Mouse (Mus musculus): ENCODE results near the gene Zmym6. TPM values are rescaled to one million over a fixed set of nuclear protein-coding genes. Genes with fewer than 3 reads are reported as not detected.
A peak's percentile ranks its signal among the peaks of the same experiment; 100 is the strongest.

Zmym6 gene
- total RNA-seq, 2 experiments from 2014 or later: 27.1 to 38.9 TPM

DNA sequence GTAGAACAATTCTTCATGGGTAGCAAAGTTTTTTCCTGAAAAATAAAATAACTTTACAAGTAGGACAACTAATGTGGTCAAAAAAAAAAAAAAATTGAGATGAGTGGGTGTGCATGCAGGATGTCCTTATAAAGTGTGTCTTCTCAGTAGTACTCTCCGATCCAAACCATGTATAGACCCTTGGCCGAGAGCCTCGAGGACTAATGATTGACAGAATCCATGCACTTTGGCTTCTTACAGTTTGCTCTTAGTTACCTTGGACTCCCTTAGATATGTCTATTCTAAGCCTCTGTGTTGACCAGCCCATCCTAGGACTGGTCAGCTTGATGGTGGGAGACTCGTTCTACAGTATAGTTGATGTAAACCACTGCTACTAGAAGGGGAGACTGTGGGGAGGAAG is 30.4 kb downstream of the Zmym6 start:
- intact Hi-C loops (cut with DNase I): no loop called here
- no peak for DNase-seq (ENCODE audit: low spot score in 2 of 2)

- no peak for DNase-seq (ENCODE audit: low spot score in 2 of 2)
- intact Hi-C loops (cut with DNase I): no loop called here
Observed at GRCm38 (mm10) chr4:127110570-127110969, 33.4 kb downstream of the Zmym6 start.

DNA sequence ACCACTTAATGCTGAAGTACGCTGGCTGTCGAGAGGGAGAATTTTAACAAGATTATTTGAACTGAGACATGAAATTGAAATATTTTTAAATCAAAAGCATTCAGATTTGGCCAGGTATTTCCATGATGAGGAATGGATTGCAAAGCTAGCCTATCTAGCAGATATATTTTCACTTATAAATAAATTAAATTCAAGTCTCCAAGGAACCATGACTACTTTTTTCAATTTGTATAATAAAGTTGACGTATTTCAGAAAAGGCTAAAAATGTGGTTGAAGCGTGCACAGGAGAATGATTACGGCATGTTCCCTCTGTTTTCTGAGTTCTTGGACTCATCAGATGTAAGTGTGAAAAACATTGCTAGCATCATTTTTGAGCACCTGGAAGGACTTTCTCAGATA is 46.2 kb downstream of the Zmym6 start, which contains the start of gene Tmem35b:
Gene Tmem35b (plus strand): TSS at position 301 of the 400 bp plus-strand sequence.
- intact Hi-C loops (cut with DNase I): no loop called here
- no peak for DNase-seq (ENCODE audit: low spot score in 2 of 2)

GRCm38 (mm10) chr4:127124331-127124730 is 47.1 kb downstream of the Zmym6 start:
- intact Hi-C loops (cut with DNase I): no loop called here
- DNase-seq (ENCODE audit: low spot score in 2 of 2): no peak

DNA sequence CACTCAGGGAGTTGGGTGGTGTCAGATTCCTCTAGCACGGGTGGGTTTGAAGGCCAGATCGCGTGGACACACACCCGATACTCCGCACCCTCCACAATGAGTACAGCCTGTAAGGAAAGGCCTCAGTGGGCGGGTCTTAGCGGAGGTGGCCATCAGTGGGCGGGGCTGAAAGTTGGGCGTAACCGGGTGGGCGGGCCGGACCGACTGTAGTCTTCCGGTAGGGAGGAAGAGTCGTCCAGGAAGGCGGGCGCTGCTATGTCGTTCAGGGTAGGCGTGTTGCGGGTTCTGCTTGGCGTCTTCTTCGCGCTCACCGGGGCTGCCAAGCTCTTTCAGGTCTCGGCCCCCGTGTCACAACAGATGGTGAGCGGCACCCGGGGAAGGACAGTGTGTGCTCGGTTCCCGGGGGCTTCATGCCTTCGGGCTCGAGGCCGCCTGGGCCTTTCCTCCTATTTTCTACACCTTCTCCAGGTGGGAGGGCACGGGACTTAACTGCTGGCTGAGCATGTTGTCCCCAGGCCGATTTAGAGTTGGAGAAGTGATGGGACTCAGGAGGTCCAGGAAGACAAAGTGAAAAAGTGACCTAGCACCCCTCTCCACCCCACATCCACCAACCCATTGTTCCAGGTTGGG is 48.8 kb downstream of the Zmym6 start:
- intact Hi-C loops (cut with DNase I): no loop called here
- DNase-seq (ENCODE audit: low spot score in 2 of 2): peak; percentile 28 to 49

DNA sequence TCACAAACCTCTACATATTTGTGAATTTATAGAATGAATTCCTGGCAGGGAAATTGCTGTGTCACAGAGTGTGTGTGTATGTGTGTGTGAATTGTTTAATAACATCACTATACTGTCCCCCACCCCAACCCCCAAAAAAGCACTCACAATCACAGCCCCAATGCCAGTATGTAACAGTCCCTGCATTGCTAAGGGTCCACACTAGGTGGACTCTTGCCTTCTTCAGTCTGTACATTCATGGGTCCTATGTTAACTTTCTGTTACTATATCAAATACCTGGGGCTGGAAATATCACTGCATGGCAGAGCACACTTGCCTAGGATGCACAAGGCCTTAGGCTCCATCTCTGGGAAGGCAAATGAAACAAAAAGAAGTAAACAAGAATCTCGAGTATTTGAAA is 57.5 kb downstream of the Zmym6 start:
- intact Hi-C loops (cut with DNase I): no loop called here

GRCm38 (mm10) chr4:127137591-127137990 is 60.4 kb downstream of the Zmym6 start:
- intact Hi-C loops (cut with DNase I): no loop called here
- DNase-seq (ENCODE audit: low spot score in 2 of 2): no peak

More for the DNA sequence above, 57.5 kb downstream of the Zmym6 start:
- DNase-seq (ENCODE audit: low spot score in 2 of 2): no peak

GRCm38 (mm10) chr4:127138486-127138885 is 61.3 kb downstream of the Zmym6 start:
- no peak for DNase-seq (ENCODE audit: low spot score in 2 of 2)
- intact Hi-C loops (cut with DNase I): no loop called here

GRCm38 (mm10) chr4:127150031-127150430 is 72.8 kb downstream of the Zmym6 start:
- no peak for DNase-seq (ENCODE audit: low spot score in 2 of 2)
- intact Hi-C loops (cut with DNase I): no loop called here

DNA sequence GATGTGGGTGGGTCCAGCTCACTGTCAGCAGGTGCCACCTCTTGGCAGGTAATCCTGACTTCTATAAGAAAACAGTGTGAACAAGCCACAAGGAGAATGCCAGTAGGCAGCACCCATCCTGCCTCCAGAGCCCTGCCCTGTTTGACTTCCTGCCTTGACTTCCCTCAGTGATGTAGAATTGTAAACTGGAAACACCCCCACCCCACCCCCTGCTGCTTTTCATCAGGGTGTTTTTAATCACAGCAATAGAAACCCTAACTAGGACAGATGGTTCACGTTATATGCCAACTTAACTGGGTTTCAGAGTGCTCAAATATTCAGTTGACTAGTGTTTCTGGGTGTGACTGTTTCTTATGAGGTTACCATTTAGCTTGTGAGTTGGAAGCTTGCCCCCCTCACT is 76.2 kb downstream of the Zmym6 start:
- no peak for DNase-seq (ENCODE audit: low spot score in 2 of 2)
- intact Hi-C loops (cut with DNase I): no loop called here

DNA sequence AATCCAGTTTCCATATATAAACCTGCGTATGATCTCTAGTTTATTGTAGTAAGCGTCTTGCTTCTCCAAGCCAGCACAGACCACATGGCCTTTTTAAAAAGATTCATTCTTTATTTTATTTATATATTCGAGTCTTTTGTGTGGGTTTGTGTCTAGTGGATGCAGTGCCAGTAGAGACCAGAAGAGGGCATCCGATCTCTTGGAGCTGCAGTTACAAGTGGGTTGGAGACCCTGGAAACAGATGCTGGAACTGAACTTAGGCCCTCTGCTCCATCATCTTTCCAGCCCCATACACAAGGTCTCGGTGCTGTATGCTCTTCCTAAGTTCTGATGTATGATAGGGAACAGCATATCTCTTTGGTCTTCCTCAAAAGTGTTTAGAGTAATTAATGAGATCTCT is 78.6 kb downstream of the Zmym6 start:
- intact Hi-C loops (cut with DNase I): no loop called here
- no peak for DNase-seq (ENCODE audit: low spot score in 2 of 2)

DNA sequence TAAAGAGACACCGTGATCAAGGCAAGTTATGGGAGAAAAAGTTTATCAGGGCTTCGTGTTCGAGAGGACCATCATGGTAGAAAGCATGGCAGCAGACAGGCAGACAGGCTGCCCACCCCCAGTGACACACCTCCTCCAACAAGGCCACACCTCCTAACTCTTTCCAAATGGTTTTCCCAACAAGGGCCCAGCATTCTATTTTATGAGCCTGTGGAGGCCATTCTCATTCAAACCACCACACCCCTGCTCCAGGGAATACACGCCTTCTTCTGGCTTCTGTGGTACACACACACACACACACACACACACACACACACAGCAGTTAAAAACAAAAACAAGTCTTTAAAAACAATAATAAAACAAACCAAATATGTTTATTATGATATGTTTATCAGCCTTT is 80.6 kb downstream of the Zmym6 start:
- no peak for DNase-seq (ENCODE audit: low spot score in 2 of 2)
- intact Hi-C loops (cut with DNase I): no loop called here

DNA sequence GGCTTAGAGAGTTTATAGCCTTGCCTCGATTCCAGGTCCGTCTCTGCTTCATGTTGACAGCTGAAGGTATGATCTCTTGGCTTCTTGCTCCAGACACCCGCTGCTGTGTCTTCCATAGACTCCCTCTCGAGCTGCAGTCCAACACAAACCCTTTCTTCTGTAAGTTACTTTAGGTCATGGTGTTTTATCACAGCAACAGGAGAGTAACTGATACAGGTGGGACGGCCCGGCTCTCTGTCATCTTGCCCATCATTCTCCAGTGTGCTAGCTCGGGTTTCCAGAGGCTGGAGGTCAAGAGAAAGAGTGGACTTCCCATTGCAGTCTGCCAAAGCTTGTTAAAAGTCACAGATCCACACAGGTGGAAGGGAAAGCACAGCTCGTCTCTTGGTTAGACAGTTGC is 86.7 kb downstream of the Zmym6 start:
- no peak for DNase-seq (ENCODE audit: low spot score in 2 of 2)
- intact Hi-C loops (cut with DNase I): loop anchor here (10.0 kb wide), 1 partner anchor 151 kb away; the partner anchor contains the start of gene Gja4

DNA sequence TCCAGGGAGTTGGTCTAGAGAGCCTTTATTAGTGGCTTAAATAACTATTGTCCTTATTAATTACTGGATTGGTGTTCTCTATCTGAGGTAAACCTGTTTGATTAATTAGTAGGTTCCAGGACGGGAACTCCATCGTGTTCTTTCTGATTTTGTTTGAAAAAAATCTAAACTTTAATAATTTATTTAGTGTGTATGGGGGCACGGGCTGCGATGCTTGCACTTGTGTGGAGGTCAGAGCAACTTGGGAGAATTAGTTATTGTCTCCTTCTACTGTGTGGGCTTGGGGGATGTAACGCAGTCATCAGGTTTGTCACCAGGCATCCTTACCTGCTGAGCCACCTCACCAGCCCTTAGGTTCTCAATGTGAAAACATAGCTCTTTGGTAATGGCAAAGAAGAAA is 89.9 kb downstream of the Zmym6 start:
- intact Hi-C loops (cut with DNase I): loop anchor here (10.0 kb wide), 1 partner anchor 148 kb away; the partner anchor contains the start of gene Gja4

GRCm38 (mm10) chr4:127167731-127168130 is 90.5 kb downstream of the Zmym6 start:
- DNase-seq (ENCODE audit: low spot score in 2 of 2): peak; percentile 12 to 47
- intact Hi-C loops (cut with DNase I): loop anchor here (2.0 to 10.0 kb wide), 3 partner anchors 67 to 147 kb away; partner anchors contain the start of genes Gja4 and Zmym6

More for the DNA sequence above, 89.9 kb downstream of the Zmym6 start:
- no peak for DNase-seq (ENCODE audit: low spot score in 2 of 2)

GRCm38 (mm10) chr4:127168211-127168913 is 91.2 kb downstream of the Zmym6 start:
- DNase-seq (ENCODE audit: low spot score in 2 of 2): peak; percentile 74 to 78
- intact Hi-C loops (cut with DNase I): loop anchor here (2.0 to 10.0 kb wide), 3 partner anchors 66 to 146 kb away; partner anchors contain the start of genes Gja4 and Zmym6

DNA sequence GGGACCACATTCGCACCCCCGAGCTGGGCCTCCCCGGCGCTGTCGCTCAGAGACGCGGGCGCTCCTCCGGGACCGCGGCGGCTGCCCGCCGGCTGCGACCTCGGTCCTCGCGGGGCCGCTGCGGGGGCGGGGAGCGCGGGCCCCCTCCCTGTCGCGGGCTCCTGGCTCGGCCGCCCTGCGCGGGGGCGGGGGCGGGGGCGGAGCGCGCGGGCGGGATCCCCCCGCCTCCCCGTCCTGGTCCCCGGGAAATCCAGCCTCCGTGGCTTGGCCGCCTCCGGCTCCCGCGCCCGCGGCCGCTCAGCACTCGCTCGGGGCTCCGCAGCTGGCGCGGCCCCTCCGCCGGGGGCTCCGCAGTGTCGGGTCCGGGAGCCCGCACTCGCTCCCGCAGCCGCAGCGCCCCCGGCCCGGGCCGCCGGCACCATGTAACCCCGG is 91.7 kb downstream of the Zmym6 start, which contains the start of gene Dlgap3:
Gene Dlgap3 (plus strand): TSS at position 291 of the 432 bp plus-strand sequence.
- DNase-seq (ENCODE audit: low spot score in 2 of 2): peak in 1 of 2 experiments; percentile 45
- intact Hi-C loops (cut with DNase I): loop anchor here (2.0 to 10.0 kb wide), 3 partner anchors 66 to 146 kb away; partner anchors contain the start of genes Gja4 and Zmym6

DNA sequence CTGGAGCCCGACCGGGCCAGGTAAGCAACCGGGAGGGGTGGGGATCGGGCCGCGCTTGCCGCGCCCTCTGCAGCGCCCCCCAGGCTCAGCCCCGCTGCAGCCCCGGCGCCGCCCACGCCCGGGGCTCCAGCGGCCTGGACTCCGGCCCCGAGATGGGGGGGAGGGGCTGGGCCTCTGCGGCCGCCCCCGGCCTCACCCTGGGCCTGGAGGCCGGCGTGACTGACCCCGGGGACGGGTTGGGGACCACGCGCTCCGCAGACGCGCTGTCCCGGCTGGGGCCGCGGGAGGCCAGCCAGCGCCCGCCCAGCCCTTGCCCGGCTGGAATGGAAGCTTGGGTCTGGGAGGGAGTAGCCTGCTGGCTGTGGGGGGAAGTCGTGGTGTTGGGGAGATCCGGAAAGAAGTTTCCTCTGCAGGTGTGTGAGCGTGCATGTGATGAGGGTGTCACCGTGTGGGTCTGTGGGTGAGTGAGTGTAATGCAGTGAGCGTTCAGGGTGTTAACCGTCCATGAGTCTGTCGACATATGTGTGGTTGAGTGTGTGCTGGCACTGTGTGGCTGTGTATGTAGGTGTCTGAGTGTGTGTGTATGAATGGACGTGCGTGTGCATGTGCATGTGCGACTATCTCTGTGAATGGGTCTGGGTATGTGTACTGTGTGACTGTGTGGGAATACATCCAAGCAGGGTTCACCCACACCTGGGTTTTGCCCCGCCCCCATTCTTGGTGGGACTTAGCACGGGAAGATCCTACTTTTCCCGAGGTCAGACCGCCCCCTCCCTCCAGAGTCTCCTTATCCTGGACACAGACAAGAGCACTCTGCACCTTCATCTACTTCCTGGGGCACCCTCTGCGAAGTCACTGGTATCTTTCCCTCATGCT is 92.4 kb downstream of the Zmym6 start:
- DNase-seq (ENCODE audit: low spot score in 2 of 2): peak; percentile 46 to 72
- intact Hi-C loops (cut with DNase I): loop anchor here (2.0 to 10.0 kb wide), 3 partner anchors 65 to 145 kb away; partner anchors contain the start of genes Gja4 and Zmym6

GRCm38 (mm10) chr4:127170866-127171265 is 93.7 kb downstream of the Zmym6 start:
- peak; percentile 61 to 95 for DNase-seq (ENCODE audit: low spot score in 2 of 2)

More at GRCm38 (mm10) chr4:127170866-127171265, 93.7 kb downstream of the Zmym6 start:
- intact Hi-C loops (cut with DNase I): no loop called here

Measured in left cerebral cortex, postnatal 25 days (tissue).